Mouse (Mus musculus) embryo, embryonic 10 days (tissue): ENCODE measurements around the gene Coq8b.

Experiments used
- DNase-seq: peaks from one replicate; pipeline ENCODE4 v3.0.0-alpha.2; 2015; ENCODE audit warnings: low spot score

Gene Coq8b

DNA sequence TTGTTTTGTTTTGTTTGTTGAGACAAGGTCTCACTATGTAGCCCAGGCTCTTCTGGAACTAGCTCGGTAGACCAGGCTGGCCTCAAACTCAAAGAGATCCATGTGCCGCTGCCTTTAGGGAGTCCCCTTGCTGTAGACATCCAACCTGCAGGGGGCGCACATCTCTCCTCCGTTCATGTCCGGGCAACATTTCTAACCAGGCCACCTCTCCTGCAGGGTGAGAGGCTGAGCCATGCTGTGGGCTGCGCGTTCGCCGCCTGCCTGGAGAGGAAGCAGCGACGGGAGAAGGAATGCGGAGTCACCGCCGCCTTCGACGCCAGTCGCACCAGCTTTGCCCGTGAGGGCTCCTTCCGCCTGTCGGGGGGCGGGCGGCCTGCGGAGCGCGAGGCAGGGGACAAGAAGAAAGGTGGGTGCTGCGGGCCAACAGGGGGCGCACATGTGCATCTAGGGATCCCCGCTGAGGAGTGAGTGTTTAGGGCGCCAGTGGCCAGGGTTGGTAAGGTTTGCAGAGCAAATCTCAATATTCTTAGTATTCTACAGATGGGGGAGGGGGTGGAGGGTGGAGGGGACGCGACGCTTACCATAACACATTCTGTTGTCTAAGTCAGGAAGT lies 41.0 kb downstream of the Coq8b start:
- peak; percentile 74 for DNase-seq

DNA sequence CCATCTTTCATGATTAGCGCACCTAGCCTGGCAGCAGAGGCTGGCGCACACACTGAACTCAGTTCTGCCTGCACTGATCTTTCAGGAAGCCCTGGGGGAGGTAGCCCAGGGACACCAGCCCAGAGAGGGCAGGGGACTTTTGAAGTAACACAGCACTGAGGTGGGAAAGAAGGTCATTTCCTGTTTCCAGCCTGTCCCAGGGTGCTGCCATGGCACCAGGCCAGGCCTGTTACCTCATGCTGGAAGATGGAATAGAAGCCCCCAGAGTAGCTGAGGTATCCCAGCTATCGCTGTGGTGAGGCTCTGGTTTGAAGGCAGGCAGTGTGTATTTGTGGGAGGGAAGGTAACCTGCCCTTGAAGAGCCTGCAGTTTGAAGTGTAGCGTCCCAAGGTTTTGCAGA lies 42.1 kb downstream of the Coq8b start:
- no peak for DNase-seq

DNA sequence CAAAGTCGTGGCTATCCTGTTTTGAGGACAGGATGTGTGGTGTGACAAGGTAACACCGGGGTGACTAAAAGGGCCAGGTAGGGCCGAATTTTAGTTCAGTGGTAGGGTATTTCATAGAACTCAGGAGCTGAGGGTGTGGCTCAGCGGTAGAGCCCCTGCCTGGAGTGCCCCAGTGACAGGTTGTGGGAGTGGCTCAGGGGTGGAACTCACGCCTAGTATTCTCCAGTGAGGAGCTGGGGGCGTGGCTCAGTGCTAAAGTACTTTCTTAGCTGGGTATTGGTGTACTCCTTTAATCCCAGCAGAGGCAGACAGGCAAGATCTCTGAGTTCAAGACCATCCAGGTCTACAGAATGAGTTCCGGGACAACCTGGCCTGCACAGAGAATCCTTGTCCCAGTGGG lies 43.2 kb downstream of the Coq8b start:
- DNase-seq, result no peak

DNA sequence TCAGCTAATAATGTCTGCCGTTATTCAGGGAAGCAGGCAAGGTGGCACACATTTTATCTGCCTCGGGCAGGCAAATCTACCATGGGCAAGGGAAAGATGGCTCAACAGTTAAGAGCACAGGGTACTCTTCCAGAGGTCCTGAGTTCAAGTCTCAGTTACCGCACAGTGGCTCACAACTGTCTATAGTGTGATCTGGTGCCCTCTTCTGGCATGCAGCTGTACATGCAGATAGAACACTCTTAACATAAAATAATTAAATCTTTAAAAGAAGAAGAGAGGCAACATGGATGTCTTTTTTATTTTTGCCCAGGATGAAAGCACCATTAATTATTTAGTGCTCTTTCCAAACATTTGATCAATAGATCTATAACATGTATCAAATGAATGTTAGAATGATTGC lies 44.4 kb downstream of the Coq8b start:
- no peak for DNase-seq

DNA sequence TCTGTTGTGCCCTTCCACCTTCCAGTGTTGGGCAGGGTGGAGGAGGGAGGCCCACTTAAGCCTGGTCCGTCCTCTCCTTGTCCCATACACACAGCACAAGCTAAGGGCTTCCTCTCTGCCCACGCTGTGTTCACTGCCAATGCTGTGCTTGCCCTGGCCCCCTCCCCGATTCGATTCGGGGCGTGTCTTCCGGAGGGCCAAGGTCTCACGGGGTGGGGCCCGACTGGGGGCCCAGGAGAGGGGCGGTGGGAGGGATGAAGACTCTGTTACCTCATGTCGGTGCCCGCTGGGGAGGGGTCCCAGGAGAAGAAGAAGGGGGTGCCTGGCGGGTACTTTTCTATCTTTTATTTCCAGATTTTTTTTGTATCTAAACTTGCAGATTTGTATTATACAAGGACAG lies 48.9 kb downstream of the Coq8b start:
- DNase-seq, result no peak

DNA sequence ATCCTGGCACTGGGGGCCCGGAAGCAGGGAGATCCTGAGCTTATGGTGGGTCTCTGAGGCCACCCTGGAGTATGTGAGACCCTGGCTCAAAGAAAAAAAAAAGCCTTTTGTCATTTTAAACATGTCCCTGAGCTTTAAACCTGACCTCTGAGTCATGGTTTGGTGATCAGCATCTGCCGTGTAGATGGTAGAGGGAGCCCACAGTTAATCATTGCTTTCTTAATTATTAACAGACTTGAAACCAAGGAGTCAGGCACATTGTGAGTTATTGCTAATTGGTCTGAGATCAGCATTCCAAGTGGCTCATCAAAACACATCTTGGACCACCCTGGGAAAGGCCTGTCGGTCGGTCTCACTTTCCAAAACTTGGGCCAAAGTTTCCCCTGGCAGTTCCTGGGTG lies 49.4 kb downstream of the Coq8b start:
- DNase-seq, result no peak

DNA sequence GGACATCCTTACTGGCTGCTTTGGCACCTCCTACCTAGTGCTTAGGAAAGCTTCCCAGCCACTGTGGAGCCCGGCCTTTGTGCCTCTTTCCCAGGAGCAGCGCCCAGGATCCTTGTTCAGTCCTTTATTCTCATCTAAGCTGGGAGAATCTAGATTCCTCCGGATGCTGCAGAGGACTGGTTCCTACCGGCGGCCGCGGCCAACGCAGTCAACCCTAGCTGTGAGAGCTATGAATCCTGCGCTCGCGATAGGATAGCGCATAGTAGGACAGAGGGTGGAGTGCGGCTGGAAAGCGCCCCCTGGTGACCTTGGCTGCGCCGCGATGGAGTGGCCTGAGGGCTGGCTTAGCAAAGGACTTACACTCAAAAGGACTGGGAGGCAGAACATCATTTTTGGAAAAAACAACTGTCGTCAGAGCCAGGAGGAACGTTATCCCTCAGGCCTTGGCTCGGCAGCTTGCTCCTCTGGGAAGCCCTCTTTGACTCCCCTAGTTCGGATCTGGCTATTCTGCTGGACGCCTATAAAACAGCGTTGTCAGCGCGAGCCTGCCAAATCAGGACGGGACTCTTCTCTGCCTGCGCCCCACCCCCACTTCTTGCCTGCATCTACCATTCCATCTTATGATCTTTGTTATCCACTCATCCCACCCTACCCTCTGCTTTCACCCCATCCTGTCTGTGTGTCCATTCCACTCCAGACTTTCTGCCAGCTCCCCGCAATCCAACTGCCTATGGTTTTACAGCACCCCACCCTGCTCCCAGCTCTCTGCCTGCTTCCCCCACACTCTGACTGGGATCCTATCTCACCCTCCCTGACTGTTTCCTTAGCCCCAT lies 52.3 kb downstream of the Coq8b start:
- DNase-seq, result peak; percentile 79

DNA sequence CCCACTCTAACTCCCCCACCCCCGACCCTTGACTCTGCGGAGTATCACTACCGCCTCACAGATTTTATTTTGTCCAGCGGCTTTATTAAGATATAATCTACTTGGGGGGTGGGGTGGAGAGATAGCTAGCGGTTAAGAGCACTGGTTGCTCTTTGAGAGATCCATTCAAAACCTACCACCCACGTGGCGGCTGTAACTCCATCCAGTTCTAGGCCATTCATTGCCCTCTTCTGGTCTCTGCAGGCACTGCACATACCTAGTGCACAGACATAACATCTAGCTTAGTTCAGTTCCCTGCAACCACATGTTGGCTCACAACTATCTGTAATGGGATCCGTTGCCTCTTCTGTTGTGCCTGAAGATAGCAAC lies 52.9 kb downstream of the Coq8b start:
- peak; percentile 92 for DNase-seq

DNA sequence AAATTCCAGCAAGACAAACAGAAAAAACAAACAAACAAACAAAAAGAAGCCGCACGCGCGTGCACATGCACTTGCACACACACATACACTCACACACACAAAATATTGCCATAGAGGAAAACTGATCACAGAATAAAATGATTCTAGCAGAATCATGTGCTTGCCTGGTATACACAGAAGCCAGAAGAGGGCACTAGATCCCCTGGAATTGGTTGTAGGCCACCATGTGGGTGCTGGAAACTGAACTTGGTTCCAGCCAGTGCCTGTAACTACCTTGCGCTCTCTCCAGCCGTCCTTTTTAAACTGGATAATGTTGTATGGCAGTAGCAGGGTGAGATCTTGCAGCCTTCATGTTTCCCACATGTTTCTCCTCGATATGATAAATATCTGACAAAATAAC lies 55.9 kb downstream of the Coq8b start:
- DNase-seq, result no peak

DNA sequence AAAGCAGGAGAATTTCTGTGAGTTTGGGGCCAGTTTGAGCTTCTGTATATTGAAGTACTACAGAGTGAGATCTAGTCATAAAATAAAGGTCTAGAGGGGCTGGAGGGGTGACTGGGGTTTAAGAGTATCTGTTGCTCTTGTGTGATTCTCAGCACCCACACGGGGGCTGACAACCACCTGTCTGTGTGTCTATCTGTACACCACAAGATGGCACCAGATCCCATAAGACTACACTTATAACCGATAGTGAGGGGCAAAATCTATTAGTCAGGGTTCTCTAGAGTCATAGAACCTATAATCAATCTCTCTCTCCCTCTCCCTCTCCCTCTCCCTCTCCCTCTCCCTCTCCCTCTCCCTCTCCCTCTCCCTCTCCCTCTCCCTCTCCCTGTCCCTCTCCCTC lies 57.7 kb downstream of the Coq8b start:
- no peak for DNase-seq

DNA sequence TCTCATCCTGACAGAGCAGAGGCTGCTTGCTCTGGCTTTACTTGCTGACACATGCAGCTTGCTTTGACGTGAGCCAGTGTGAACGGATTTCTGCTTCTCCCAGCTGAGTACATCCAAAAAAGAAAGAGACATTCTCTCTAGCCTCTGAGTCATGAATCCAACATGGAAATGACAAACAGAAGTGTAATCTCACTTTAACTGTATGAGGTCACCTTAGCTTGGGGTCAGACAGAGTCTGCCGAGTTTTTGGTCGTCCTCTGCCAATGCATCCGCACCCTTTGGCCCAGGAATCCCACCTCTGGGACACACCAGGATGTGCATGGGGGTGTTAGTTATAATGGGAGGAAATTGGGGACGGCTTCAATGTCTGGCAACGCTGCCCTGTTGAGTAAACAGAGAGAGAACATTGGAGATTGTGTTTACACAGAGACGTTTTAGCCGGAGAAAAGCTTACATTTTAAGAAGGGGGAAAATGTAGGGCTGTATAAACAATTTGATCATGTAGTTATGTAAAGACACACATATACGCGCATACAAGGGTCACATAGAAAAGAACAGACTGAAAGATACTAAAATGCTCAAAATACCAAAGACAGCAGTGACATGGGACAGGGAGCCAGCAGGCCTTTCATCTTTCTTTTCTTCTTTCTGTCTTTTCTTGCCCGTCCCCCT lies 59.1 kb downstream of the Coq8b start:
- DNase-seq, result no peak

DNA sequence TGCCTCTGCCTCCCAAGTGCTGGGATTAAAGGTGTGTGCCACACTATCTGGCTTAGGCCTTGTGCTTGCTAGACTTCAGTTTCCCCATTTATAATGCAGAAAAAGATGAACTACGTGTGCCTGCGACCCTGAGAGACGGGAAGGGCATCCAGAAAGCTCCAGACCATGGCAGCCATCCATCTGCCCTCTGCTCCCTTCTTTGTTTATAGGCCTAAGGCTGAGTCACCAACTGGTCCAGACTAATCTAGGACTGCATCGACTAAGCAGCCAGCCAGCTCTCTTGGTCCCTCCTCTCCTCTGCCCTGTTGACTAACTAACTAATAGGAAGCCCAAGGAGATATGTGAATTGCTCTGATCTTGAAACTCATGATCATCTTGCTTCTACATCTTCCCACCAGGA lies 63.1 kb downstream of the Coq8b start:
- no peak for DNase-seq

DNA sequence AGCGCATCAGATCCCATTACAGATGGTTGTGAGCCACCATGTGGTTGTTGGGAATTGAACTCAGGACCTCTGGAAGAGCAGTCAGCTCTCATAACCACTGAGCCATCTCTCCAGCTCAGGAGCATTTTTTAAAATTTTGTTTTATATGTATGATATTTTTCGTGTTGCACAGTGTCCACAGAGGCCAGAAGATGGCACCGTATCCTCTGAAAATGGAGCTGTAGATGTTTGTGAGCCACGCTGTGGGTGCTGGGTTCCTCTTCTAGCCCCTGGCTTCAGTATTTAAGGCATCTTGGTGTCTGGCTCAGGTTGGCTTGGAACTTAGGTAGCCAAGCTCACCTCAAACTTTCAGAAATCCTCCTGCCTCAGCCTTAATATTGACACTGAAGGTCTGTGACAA lies 63.7 kb downstream of the Coq8b start:
- no peak for DNase-seq

DNA sequence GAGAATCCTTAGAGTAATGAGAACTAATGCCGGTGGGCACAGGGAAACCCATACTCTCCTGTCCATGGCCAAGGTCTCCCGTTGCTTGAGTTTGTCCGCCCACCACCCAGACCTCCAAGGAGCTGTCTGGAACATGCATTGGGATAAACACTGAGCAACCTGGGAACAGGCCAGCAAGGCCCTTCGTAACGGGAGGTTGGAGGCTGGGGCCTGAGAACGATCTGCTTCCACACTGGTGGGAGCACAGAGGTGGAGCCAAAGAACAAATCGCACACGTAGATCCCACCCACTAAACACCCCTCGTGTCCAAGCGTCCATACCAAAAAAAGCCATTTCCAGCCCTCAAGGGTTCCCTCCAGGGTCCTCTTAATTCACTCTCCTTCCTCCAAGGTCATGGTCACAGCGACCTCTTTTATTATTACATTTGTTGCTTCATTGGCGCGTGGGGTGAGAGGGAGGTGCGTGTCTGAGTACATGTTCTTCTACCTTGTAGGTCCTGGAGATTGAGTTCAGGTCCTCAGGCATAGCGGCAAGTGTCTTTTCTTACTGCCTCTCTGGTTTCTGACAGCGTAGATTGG lies 65.3 kb downstream of the Coq8b start:
- no peak for DNase-seq

DNA sequence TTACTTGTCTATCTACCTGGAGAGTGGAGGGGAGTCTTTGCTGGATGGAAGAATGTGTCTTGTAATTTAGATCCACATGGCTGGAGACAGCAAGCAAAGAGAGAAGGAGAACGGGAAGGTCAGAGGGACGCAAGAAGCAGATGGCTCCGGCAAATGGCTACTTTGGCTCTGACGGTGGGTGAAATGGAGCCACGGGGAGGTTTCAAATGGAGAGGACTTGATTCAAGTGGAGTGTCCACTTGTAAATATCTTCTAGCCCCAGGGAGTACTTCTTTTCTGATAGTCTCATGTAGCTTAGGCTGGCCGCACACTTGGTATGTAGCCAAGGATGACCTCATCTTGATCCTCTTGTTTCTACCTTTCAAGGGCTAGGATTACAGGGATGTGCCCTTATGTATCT lies 66.0 kb downstream of the Coq8b start:
- DNase-seq, result no peak

DNA sequence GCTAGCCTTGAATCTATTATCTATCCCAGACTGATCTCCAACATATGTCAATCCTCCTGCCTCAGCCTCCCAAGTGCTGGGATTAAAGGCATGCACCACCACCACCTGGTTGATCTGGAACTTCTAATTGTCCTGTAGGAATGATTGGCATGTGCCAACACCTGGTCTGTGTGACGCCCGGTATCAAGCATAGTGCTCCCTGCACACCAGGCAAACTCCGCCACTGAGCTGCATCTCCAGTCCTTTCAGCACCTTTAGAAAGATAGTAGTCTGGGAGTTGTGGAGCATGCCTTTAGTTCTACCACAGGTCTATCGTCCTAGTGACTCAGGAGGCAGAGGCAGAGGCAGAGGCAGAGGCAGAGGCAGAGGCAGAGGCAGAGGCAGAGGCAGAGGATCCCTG lies 67.5 kb downstream of the Coq8b start:
- no peak for DNase-seq

DNA sequence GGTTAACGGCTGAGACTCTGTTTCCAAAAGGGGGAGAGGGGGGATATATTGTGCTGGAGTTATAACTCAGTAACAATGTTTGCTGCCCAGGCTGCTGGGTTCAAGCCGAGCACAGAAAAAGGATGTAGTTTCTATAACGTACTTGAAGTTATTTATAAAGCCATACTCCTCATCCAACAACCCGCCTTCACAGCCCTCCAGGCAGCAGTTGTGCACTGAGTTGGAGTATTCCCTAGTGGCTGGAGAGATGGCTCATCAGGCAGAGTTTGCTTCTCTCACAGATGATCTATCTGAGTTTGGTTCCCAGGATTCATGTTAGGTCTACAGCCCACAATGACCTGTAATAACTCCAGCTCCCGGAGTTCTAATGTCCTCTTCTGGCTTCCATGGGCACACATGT lies 68.0 kb downstream of the Coq8b start:
- DNase-seq, result no peak

DNA sequence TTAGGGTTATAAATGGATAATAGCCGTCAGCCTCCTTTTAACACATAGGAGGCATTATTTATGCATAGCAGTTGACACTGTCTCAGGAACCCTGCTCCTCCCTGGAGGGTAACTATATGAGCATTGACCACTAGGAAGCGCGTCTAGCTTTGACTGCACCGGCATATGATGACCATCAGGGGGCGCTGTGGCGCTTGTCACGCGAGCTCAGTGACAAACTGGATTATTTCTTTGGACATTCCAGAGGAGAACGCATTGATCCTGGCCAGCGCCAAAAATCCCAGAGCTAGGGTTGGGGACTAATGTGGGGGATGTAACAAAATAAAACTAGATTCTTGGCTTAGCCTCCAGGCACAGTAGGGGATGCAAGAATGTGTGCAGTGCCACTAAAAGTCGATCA lies 69.3 kb downstream of the Coq8b start:
- peak; percentile 89 for DNase-seq

DNA sequence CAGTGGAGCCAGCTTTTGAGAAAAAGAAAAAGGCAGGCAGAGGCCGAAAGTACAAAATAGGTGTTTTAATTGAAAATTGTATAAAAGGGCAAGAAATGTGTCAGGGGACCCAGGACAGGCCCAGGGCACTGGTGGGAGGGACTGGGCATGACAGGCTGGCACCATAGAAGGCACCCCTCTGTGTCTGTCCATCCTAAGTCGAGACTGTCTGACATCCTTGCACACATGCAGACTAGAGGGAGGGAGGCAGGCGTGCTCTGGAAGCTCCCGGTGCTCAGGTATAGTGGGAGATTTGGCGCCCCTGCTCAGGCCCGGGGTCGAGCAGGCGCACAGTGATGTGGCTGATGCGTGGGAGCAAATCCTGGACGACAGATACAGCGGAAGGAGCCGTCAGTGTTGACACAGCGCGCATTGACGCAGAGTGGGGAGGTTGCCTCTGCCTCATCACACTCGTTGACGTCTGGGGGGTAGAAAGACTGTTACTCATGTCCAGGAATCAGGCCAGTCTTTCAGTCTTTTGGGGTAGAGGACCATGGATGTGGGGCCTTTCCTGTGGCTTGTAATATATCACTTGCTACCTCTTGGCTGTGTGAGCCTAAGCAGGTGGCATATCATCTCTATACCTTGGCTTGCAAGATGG lies 72.4 kb downstream of the Coq8b start:
- no peak for DNase-seq

DNA sequence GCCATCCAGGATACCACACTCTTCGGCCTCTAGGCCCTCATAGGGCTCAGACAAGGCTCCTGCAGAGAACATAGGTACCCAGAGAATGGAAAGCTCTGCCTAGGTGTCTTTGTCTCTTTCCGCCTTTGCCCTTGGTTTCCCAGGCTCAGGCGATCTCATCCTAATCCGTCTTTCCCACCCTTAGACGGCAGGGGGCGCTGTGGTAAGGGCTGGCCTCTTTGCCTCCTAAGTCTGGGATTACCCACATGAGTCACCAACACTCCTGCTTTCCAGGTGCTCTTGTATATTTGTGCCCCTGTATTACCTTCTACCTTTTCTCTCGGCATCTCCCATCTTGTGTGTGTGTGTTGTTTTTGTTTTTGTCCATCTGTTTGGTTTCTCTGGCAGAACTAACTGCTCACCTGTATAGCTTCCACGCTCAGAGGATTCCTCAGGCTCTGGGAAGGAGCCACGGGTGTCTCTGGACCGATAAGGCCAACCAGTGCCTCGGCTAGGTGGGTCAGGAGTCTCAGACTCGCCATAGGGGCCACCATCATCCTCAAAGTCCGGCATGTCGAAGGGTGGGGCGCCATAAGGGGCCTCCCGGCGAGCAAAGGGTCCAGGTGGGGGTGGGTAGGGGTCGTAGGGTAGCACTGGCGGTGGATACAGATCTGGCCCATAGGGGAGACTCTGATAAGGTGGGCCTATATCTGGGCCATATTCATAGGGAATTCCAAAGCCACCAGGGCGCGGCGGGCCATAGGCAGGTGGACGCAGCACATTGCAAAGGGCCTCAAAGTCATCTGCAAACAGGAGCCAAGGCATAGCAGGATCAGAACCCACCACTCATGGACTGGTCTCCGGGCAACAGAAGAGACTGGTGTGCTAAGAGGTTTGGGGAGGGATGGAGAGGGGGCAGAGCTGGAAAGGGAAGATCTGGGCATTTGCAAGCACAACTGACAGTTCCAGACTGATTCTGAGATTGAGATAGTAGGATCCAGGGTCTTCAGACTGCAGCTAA lies 73.6 kb downstream of the Coq8b start:
- peak; percentile 57 for DNase-seq

DNA sequence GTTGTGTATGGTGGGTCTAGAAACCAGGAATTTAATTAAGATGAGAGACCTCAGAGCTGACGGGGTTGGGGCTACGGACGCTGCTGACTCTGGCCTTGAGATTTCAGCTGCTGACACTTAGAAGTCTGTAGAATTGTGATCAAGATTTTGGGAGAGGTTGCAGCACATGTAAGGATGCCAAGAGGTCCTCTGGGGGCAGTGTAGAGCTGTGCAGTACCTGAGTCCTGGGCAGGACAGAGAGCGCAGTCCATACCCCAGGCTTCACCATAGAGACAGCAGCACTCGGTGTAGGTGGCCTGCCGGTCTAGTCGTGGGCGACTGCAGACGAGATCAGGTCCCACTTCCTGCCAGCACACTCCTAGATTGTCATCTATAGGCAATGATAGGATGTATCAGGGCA lies 74.7 kb downstream of the Coq8b start:
- DNase-seq, result peak; percentile 26
